Mouse (Mus musculus) left cerebral cortex, postnatal 4 days (tissue): ENCODE measurements around the gene Sco2. TPM values are rescaled to one million over a fixed set of nuclear protein-coding genes. Genes with fewer than 3 reads are reported as not detected.
A peak's percentile ranks its signal among the peaks of the same experiment; 100 is the strongest.

ENCODE experiments used
- DNase-seq: peaks from one replicate; pipeline ENCODE4 v3.0.0-alpha.2; 2022
- intact Hi-C: fragments of 180-260 bp; cut with DNase I; formaldehyde crosslinking; loops from one replicate; pipeline ENCODE4 v1.15.1; 2025
- total RNA-seq, 2 experiments: library from RNA; stranded (reverse); gene quantifications; 2 replicates each; pipeline ENCODE4 v1.2.3; 2021

Sco2 gene
- 10 to 100 TPM; 25.0 to 28.7 TPM for total RNA-seq

DNA sequence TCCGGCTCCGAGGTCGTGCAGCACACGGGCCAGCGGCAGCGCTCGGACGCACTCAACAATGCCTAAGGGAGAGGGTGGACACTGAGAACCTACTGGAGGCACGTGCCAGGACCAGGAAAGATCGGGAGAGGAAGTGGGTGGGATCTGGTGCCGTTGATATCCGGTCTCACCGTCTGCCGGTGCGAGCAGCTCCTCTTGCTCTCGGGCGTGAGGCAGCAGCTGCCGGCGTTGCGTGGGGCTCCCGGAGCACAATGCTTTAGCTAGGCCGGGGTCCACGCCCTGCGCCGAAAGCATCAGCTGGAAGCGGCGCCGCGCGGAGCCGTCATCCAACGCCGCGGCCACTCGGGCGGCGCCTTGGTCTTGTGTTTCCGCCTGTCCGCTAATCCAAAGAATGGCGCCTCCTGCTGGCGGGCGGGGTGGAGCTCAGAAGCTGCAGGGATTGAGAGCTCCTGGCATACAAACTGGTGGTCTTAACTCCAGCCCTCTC lies at the start of gene Sco2:
Gene Sco2, minus strand, starts transcription at position 85 of the 487 bp plus-strand sequence.
- intact Hi-C loops: no loop called here
- DNase-seq: peak; percentile 98

DNA sequence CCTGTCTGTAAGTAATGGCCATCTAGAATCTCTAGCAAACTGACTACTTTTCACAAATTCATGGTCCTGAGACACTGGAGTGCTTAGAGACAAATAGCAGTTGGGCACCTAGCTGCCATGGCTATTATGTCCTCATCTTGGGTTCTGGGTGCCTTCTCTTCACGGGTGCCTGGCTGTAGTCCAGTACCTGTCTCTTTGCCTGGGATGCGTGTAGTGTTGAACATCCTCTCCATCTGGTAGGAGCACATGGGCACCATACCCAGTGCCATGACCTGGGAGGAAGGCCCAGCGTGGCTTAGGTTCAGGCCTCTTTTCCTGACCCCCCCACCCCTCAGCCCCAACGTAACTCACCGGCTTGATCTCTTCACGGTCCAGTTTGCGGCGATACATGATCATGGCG lies 48.3 kb upstream of the Sco2 start:
- no peak for DNase-seq

DNA sequence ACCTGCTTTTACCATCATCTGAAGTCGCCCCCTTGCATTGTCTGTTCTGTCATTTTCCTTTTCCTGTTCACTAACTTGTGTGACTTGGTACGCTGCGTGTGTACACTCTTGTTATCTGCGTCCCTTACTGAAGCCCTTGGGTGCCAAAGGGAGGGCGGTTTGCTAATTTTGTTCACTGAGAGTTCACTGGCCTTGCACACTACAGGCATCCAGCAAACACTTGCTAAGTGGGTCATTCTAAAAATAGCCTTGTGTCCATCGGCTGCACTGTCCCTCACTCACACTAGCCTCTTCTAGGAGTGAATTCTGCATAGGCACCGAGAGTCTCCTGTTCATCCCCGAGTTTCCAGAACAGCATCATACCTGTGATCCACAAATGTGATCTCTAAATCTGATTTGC lies 41.6 kb upstream of the Sco2 start:
- intact Hi-C loops: no loop called here
- DNase-seq: no peak

More for the DNA sequence above, 48.3 kb upstream of the Sco2 start:
- intact Hi-C loops: no loop called here

DNA sequence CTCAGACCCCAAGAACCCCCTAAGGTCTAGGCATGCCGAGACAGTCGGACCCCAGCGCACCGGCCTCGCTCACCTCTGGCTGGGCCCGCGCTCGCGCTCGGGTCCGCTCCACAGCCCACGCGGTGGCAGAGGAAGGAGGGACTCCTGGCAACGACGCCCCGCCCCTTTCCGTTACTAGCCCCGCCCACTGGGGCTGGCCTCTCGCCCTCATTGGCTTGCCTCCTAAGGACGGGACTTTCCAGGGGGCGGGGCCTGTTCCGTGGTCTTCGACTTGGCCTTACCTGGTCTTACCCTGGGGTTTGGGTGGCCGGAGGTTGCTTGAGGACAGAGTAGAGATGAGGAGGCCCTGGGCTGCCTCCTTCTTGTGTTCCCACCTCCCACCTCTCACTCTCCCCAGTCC lies 36.5 kb upstream of the Sco2 start, which contains the start of gene Syce3:
Gene Syce3, minus strand, starts transcription at position 386 of the 400 bp plus-strand sequence.
- intact Hi-C loops: no loop called here
- DNase-seq: no peak

DNA sequence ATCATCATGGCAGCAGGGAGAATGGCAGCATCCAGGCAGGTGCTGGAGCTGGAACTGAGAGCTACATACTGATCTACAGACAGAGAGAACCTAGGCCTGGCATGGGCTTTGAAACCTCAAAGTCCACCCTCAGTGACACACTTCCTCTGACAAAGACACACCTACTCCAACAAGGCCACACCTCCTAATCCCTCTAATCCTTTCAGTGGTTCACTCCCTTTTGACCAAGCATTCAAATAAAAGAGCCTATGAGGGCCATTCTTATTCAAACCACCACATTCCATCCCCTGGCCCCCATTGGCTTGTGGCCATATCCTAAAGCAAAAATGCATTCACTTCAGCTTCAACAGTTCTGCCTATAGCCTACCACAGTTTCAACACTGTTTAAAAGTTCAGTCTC lies 33.0 kb upstream of the Sco2 start:
- DNase-seq: no peak

DNA sequence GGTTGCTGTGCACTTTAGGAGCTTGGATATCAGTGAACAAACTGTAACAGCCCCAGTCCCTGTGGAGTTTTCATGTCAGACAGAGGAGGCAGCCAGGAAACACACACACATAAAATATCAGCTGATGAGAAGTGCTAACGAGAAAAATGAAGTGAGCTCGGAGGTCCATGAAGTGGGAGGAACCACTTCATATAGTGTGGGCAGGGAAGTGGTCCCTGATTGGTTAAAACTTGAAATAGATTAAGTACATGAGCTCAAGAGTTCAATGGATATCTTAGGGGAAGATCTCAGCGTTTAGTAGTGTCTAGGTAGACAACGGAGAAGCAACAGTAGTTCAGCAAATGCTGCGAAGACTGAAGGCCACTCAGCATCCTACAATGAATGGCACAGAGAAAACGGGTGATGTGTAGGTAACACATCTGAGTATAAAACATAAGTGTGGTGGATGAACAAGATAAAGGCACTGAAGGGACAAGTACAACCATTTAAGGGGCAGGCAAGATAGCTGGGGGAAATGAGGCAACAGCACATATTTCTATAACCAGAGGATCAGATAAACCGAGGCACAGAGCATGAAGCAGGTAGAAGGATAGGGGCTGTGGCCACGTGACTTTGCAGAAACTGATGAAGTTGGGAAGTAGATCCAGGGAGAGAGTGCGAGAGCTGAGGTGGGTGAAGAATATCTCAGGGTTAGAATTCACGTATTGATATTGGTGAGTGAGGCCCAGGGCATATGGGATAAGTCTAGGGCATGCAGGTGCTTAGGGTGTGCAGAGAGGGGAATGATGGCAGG lies 31.4 kb upstream of the Sco2 start:
- no peak for DNase-seq
- intact Hi-C loops: no loop called here

More for the DNA sequence above, 33.0 kb upstream of the Sco2 start:
- intact Hi-C loops: no loop called here

DNA sequence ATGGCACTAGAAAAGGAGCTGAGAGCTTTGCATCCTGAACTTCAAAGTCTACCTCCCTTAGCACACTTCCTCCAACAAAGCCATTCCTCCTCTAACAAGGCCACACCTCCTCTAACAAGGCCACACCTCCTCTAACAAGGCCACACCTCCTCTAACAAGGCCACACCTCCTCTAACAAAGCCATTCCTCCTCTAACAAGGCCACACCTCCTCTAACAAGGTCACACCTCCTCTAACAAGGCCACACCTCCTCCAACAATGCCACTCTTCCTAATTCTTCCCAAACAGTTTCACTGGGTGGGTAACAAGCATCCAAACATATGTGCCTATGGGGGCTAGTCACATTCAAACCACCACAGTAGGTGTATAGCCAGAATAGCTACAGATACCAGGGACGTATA lies 28.8 kb upstream of the Sco2 start:
- intact Hi-C loops: no loop called here
- no peak for DNase-seq

DNA sequence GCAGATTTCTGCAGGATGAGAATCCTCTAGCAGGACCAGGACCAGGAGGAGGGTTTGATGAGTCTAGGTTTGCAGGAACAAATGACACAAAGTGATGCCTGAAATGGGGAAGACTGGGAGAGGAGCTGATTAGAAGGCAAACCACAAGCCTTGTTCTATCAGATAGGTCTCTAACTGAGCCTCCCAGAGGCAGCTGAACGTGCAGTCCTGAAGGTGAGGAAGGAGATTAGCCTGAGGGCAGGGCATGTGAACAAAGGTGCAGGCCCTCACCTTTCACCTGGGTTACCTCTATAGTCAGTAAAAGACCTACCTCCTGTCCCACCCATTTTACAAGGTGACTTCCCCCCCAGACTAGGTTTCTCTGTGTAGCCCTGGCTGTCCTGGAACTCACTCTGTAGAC lies 26.1 kb upstream of the Sco2 start:
- no peak for DNase-seq
- intact Hi-C loops: no loop called here

DNA sequence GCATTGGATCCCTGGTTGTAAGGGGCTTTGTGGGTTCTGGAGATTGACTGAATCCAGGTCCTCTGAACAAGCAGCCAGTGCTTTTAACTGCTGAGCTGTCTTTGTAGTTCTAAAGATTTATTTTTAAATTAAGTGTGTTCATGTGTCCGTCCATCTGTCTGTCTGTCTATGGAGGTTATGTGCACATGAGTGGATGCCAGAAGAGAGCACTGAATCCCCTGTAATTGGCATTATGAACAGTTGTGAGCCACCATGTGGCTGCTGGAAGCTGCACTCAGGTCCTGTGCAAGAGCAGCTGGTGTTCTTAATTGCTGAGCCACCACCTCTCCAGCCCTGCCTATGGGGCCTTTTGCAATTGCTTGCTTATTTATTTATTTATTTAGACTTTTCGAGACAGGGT lies 24.5 kb upstream of the Sco2 start:
- DNase-seq: peak; percentile 46
- intact Hi-C loops: no loop called here

DNA sequence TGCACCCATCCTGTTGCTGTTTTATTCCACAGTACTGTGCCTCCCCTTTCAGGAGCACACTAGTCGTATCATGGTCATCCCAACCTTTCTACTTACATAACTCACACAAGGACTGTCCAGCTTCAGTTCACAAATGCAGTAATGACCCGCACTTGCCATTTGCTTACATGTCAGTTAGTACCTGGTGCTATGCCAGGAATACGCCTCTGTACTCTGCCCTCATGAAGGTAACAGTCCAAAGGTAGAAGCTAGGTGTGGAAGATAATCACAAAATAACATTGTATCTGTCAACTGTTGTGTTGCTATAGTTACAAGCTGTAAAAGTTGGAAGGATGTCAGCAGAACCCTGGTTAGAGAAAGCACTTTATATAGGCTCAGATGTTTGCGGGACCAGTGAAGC lies 23.2 kb upstream of the Sco2 start:
- intact Hi-C loops: no loop called here
- DNase-seq: no peak

DNA sequence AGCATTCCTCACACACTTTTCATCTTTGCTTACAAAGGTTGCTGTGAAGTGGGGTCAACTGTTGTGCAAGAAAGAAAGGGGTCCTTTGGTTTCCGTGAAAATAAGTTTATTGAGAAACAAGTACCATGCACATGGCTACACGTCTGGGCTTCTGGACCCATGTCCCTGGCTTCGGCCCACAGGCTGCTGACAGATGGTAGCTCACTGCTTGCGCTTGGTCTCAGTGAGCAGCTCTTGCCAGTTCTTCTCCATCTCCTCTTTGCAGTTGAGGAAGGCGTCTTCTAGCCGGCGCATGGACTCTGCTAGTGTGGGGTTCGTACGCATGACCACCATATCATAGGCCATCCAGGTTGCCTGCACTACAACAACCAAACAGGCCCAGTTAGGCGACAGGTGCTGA lies 16.4 kb upstream of the Sco2 start:
- DNase-seq: no peak
- intact Hi-C loops: no loop called here

DNA sequence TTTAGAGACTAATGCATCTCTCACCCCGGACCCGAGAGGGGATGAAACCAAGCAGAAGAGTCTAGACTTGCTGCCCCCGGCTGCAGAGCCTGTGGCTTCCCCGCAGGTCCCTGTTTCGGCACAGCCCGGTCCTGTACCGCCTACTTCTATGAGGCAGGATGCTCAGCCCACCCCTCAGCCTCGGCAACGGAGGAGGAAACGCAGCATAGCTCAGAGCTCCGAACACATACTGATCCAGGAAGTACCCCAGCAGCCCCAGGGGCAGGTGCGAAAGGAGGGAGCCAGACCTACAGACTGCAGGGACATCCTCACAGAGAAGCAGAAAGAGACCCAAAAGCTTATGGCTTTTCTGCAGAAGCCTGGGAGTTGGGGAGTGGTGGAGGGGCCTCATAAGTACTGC lies 13.5 kb upstream of the Sco2 start:
- no peak for DNase-seq
- intact Hi-C loops: no loop called here

DNA sequence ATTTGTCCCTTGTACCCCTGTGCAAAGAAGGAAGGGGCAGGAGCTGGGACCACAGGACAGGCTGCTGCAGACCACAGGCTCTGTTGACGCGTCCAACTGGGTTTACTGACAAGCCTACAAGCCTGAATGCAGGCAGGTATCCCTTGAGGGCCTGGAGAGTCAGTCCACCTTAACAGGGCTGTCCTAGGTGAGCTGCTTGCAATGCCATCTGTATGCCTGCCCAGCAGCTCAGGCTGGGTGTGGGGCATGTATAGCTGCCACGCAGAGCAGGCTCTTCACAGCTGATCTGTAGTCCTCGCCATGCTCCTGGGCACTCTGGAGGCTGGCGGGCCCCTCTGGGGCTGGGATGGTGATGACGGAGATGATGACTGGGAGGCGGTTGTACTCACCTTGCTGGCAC lies 11.0 kb upstream of the Sco2 start, which contains the start of gene Klhdc7b:
Gene Klhdc7b, plus strand, starts transcription at position 301 of the 400 bp plus-strand sequence.
- intact Hi-C loops: no loop called here
- no peak for DNase-seq

DNA sequence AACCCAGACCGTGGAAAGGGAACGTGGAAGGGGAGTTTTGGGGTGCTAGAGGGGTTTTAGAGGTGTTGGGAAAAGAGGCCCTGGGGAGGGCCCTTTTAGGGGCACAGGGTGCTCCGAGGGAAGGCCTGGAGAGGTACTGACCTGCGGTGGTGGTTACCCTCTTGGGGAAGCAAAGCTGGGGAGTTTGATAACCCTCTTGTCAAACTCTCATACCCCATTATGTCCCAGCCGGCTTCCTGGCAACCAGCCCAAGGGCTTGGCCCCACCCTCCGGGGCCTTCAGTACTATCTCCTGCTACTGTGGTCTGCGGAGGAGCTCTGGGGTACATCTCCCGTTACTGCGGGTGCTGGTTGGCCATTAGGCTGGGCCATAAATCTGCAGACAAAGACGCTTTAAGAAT lies 5.8 kb upstream of the Sco2 start:
- intact Hi-C loops: no loop called here
- peak; percentile 53 for DNase-seq

DNA sequence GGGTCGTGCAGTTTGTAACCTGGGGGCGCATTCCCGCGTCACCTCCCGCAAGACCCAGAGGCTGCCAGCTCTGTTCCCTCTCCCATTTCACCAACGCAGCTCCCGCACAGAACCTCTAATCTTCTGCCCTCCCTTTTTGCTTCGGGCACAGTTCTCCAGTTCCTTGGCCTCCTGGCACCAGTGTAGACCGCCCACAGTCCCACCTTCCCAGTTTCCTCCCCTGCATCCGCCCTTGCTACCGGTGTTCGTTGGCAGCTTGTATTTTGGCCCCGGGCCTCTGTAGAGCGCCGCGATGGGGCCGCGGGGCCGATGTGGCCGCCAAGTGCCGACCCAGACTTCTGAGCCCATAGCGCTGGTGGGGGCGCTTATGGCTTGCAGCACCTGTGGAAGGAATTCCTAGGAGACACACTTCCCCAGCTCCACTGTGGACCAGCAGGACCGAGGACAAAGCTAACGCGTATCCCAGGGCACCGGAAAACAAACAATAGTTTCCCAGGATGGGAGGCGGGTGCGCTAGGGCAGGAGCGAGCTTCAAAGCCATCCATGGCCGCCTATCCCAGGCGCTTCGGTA lies 5.3 kb upstream of the Sco2 start, which contains the start of gene Odf3b:
Gene Odf3b, minus strand, starts transcription at position 452 of the 571 bp plus-strand sequence.
- DNase-seq: no peak
- intact Hi-C loops: no loop called here

DNA sequence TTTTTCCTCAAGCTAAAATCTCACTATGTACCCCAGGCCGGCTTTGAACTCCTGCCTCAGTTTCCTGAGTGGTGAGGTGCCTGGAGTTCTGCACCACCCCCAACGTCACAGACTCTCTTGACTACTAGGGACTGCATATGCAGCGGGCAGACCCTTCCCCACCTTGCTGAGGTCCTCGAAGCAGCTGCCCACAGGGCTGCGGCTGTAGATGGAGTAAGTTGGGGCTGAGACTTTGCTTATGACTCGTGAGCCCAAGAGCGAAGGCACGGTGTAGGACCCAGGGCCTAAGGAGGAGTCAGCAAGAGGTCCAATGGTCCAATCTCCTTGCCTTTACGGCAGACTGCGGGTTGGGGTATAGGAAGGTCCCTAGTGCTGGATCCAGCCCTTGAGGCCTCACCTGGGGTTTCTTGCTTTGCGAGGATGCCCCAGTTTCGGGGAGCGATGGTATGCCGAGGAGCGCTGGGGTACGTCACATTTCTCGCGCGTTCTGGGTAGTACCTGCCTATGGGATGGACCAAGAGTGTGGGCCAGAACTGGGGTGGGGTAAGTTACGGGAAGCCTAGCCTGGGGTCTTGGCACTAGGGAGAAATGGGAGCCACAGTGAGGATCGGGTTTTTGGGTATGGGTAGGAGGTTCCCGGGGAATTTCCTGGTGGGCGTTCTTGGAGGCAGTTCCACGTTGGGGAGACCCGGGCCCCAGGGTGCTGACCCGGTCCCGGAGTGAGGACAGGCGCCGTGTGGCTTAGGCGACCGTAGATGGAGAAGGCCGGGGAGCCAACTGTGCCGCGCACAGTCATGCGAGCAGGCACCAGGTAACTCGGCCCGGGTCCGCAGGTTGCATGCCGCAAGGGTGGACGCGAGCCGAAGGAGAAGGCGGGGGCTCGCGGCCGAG lies 4.5 kb upstream of the Sco2 start:
- intact Hi-C loops: no loop called here
- DNase-seq: no peak

DNA sequence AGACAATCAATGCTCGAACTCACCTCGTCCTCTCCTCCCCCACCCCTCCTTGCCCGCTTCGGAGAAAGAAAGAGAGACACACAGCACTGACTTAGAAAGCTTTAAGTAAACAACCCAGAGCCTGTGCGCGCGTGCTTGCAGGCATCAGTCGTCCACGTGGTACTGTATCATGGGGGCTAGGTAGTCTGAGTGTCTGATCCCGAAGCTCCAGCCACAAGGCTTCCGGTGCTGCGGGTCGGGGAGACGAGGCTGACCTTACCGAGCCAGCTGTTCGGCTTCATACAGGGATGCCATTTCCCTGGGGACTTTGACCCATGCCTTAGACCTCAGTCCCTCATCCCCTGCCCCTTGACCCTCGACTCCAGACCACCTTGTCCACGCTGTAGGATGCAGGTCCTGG lies 3.7 kb upstream of the Sco2 start:
- intact Hi-C loops: no loop called here
- no peak for DNase-seq

DNA sequence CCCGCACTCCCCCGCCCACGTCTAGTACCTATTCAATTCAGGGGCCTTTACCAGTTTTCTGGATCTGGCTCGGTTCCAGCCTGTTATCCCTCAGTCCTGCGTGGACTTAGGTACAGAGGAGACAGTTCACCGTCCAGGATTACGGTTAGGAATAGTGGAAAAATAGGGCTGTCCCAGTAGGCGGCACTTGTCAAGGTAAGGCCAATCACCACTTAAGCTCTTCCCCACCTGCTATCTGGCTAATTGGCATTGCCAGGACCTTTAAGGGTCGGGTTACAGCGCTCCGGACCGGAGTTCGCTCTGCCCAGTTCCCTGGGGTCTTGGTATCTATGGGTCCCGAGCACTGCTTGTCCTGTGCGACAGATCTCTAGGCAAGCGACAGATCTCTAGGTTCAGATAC lies 3.3 kb upstream of the Sco2 start, which contains the start of gene Tymp:
Gene Tymp, minus strand, starts transcription at position 83 of the 400 bp plus-strand sequence.
- no peak for DNase-seq
- intact Hi-C loops: no loop called here

DNA sequence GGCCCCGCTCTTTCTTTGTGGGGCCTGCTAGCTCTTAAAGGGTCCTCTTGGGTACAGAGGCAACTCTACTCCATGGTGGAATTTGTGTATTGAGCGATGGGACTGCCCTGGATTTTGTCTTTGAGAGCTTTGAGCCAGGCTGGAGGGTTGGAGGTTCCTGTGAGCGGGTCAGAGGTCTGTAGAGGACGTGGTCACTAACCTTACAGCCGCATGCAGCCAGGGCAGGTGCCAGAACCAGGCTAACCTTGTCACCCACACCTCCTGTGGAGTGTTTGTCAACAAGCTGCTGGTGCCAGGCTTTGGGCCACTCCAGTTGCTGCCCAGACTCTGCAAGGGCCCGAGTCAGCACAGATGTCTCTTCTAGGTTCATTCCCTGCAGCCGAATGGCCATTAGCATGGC lies 2.4 kb upstream of the Sco2 start:
- intact Hi-C loops: no loop called here
- DNase-seq: no peak

DNA sequence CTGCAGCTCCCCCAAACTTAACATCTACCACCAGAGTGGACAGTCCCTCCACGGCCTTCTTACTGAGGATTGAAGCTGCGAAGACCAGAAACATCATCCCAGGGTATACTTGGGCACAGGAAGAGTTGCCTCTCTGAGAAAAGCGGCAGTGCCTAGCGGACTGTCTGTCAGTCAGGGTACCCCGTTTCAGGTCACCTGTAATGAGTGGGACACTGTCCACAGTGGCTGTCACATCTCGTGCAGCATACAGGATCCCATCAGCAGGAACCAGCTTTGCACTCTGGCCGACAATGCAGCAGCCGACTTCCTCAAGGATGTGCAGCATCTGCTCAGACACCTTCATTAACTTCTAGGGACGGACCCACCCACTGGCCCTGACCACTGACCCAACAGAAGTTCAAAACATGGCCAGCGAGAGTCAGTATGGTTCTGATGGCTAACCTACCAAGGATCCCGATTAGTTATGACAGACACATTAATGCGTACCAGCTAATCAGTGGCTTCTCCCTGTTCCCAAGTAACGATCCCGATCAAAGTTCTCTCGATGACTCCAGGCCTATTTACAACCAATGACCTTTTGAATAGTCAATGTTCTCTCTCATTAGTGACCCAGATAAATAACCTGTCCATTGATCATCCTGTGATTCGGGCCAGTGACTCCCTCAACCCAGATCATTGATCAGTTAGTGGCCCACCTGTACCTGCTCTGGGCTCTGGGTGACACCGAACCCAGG lies 1.3 kb upstream of the Sco2 start:
- intact Hi-C loops: no loop called here
- DNase-seq: no peak
